Mouse (Mus musculus) 3T3-L1 (cell line): ENCODE measurements around the gene Mtg1.

Source experiments
- DNase-seq: peaks from one replicate; pipeline ENCODE4 v3.0.0-alpha.2; 2015; ENCODE audit warnings: low read depth, low spot score

The Mtg1 gene

DNA sequence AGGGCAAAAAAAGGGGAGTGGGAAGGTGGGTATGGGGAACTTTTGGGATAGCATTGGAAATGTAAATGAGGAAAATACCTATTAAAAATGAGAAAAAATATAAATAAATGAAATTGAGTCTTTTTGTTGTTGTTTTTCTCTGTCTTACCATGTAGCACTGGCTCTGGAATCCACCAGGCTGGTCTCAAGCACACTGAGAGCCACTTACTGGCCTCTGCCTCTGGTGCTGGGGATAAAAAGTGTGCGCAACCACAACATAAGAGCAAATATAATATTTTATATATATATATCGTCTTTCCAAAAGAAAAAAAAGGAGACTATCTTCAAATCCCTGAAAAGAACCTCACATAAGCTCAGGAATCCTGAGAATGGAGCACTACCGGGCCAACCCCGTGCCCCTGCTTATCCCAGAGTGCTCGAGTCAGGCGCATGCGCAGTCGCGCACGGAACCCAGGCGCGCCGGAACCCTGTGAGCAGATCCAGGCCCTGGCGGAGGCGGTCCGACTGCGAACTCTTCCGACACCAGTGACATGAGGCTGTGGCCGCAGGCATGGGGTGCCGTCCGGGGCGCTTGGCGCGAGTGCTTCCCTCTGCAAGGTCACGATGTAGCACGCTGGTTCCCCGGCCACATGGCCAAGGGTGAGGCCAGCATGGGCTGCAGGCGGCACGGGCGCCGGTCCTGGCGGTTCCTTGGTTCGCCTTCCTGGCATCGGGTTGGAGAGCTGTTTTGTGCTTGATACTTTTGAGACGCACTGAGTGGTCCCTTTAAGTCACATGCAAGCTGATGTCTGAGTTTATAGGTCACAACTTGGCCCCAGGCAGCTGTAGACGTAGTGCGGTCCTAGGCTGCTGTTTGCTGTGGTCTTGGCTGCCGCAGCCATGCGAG lies at the start of gene Mtg1:
TSS of gene Mtg1 (plus strand) at position 430 of the 886 bp plus-strand sequence.
- DNase-seq: peak; percentile 89

DNA sequence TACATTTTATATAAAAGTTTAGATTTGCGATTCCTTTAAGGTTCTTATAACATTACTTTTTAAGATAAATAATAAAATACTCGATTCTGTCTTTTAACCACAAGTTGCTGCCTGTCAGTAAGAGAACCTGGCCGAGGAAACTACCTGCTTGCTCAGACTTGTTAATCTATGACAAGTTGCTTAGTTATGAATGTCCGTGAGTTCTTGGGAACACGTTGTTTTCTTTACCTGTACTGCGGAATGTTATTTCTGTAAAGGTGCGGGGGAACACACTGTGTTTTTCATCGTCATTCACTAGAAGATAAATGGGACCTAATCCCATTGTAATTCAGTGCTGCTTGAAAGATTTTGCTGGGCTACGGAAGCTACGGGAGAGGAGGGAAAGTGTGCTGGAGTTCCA lies 46.8 kb upstream of the Mtg1 start:
- no peak for DNase-seq

GRCm38 (mm10) chr7:140092924-140093528 lies 44.3 kb upstream of the Mtg1 start, which contains the start of gene Prap1:
TSS of gene Prap1 (plus strand) at chr7:140093395.
- no peak for DNase-seq

GRCm38 (mm10) chr7:140094954-140095353 lies 42.4 kb upstream of the Mtg1 start:
- no peak for DNase-seq

DNA sequence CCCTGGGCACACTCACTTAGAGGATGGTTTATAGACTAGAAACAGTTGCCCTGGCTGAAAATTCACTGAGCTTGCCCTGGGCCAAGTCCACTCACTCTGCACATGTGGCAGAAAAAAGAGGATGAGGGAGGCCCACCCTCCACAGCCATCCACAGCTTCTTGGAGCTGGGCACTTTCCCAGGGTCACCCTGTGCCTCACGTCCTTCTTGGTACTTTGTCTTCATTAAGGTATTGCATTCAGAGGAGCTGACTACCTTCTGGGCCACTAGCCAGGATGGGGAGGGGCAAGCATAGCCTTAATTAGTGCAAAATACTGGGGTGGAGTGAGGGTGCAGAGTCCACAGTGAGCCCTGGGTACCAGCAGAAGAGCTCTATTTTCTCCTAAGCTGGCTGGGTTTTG lies 41.8 kb upstream of the Mtg1 start:
- DNase-seq: no peak

DNA sequence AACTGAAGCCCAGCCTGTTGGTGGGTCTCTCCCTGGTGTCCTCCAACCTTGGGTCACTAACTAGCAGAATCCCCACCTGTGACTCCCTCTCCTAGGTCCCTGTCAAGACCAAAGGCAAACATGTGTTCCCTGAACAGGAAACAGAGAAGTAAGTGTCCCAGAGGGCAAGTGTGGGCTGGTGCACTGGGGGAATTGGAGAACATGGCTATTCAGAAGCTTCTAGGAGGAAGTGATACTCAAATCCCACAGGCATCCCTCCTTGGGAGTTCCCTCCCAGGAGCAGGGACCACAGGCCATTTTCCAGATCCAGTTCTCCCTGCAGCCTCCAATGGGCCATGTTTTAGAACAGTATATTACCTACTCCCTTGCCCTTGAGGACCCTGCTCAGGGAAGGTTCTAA lies 41.3 kb upstream of the Mtg1 start:
- DNase-seq: no peak

- no peak for DNase-seq
These were observed 38.9 kb upstream of the Mtg1 start for GRCm38 (mm10) chr7:140098466-140098865.

- no peak for DNase-seq
These were observed 35.9 kb upstream of the Mtg1 start for GRCm38 (mm10) chr7:140101498-140101897.

GRCm38 (mm10) chr7:140101993-140102860 lies 35.1 kb upstream of the Mtg1 start, which contains the start of gene Fuom:
TSS of gene Fuom (minus strand) at chr7:140102441.
- DNase-seq: peak; percentile 59

GRCm38 (mm10) chr7:140104009-140104408 lies 33.4 kb upstream of the Mtg1 start:
- no peak for DNase-seq

- DNase-seq: peak; percentile 64
These were observed 25.4 kb upstream of the Mtg1 start for GRCm38 (mm10) chr7:140111943-140112342.

GRCm38 (mm10) chr7:140115583-140116328 lies 21.6 kb upstream of the Mtg1 start, which contains the start of gene Paox:
TSS of gene Paox (plus strand) at chr7:140115799.
- DNase-seq: peak; percentile 91

- DNase-seq: peak; percentile 92
These were observed 20.9 kb upstream of the Mtg1 start, which contains the start of gene Echs1 for GRCm38 (mm10) chr7:140116329-140117054. TSS of gene Echs1 (minus strand) at chr7:140116476.

DNA sequence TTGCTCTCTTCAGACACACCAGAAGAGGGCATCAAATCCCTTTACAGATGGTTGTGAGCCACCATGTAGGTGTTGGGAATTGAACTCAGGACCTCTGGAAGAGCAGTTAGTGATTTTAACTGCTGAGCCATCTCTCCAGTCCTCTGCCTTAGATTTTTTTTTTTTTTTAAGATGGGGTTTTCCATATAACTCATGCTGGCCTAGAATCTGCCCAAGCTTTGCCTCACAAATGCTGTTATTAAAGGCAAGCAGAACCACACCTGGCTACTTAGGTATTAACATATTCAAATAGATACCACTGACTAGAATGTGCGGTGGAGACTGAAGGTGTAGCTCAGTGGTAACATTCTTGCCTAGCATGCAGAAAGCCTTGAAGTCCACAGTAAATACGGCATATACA lies 16.9 kb upstream of the Mtg1 start:
- DNase-seq: no peak

- DNase-seq: peak; percentile 60
These were observed 15.9 kb upstream of the Mtg1 start for GRCm38 (mm10) chr7:140121338-140121910.

DNA sequence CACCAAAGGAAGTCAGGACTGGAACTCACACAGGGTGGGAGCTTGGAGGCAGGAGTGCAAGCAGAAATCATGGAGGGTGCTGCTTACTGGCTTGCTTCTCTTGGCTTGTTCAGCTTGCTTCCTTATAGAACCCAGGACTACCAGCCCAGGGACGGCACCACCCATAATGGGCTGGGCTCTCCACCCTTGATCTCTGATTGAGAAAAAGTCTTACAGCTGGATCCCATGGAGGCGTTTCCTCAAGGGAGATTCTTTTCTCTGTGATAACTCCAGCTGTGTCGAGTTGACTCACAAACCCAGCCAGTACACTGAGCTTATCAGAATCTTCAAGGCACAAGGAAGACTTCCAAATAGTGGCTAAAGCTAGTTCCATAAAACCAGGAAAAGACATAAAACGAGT lies 14.6 kb upstream of the Mtg1 start:
- DNase-seq: peak; percentile 61

GRCm38 (mm10) chr7:140124382-140124781 lies 13.0 kb upstream of the Mtg1 start:
- DNase-seq: no peak

DNA sequence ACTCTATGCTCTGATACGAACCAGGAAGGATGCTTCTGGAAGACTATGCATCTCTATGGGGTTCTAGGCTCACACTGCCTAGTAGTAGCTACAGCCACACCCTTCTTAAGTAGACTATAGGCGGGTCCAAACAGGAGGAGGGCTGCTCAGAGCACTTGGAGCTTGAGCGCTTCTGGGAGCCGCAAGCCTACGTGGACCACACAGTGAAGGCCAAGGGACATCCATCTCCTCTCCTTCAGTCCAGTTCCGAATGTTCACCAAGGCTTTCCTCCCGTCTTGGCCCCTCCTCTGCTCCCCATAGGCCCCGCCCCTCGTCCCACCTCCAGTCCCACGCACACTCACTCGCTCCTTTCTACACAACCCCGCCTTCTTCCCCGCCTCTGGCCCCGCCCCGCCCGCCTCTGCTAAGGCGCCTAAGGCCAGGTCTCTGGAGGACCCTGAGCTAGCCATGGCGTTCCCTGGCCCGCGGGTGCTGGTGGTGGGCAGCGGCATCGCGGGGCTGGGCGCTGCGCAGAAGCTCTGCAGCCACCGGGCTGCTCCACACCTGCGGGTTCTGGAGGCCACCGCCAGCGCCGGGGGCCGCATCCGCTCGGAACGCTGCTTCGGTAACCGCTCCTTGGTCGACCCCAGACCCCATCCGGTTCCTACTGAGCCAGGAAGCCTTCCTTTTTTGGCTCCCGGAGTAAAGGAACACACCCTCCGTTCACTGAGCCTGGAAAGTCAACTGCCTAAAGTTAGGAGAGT lies 11.9 kb upstream of the Mtg1 start:
- DNase-seq: peak; percentile 93

- no peak for DNase-seq
These were observed 11.4 kb upstream of the Mtg1 start for GRCm38 (mm10) chr7:140126022-140126350.
